Mouse (Mus musculus) left cerebral cortex, adult 18-20 months (tissue): ENCODE data around the gene Mlx. TPM values are rescaled to one million over a fixed set of nuclear protein-coding genes. Genes with fewer than 3 reads are reported as not detected.
"Not testable (repeated sequence)": the region's sequence is repeated elsewhere in the genome, so short reads cannot be mapped to it uniquely, and the experiment has no call there.

ENCODE experiments used
- DNase-seq, 2 experiments: peaks; one replicate each; pipeline ENCODE4 v3.0.0; 2021 to 2022; ENCODE audit warnings: low spot score in 2 of 2, mixed read lengths in 1 of 2
- total RNA-seq, 2 experiments: library from RNA; stranded (reverse); gene quantifications; 2 replicates each; pipeline ENCODE4 v1.2.3; 2021

The Mlx gene
- total RNA-seq, 2 experiments from 2014 or later, result 39.5 to 46.6 TPM

GRCm38 (mm10) chr11:101089931-101090330 is 2.9 kb downstream of the Mlx start:
- DNase-seq, result no peak

- no peak for DNase-seq
These were observed 7.8 kb downstream of the Mlx start for GRCm38 (mm10) chr11:101094930-101095313.

- DNase-seq, result peak; percentile 91 to 95
These were observed 8.4 kb downstream of the Mlx start, which contains the start of gene Psmc3ip for GRCm38 (mm10) chr11:101095314-101096024. TSS of gene Psmc3ip (minus strand) at chr11:101095436.

GRCm38 (mm10) chr11:101098231-101098630 is 11.2 kb downstream of the Mlx start:
- DNase-seq, result no peak

GRCm38 (mm10) chr11:101103011-101103410 is 15.9 kb downstream of the Mlx start:
- no peak for DNase-seq

GRCm38 (mm10) chr11:101109351-101109750 is 22.3 kb downstream of the Mlx start:
- DNase-seq, result no peak

- no peak for DNase-seq
These were observed 23.6 kb downstream of the Mlx start for GRCm38 (mm10) chr11:101110708-101111107.

- DNase-seq, result no peak
These were observed 24.1 kb downstream of the Mlx start for GRCm38 (mm10) chr11:101111178-101111577.

GRCm38 (mm10) chr11:101112186-101112585 is 25.1 kb downstream of the Mlx start:
- DNase-seq, result no peak

- no peak for DNase-seq
These were observed 28.5 kb downstream of the Mlx start for GRCm38 (mm10) chr11:101115564-101115963.

GRCm38 (mm10) chr11:101118105-101118504 is 31.0 kb downstream of the Mlx start:
- no peak for DNase-seq

GRCm38 (mm10) chr11:101119131-101119760 is 32.2 kb downstream of the Mlx start:
- DNase-seq, result peak in 1 of 2 experiments; percentile 11

GRCm38 (mm10) chr11:101119761-101120544 is 32.9 kb downstream of the Mlx start, which contains the start of the genes Retreg3 and Tubg1:
TSS of gene Retreg3 (minus strand) at chr11:101119893.
TSS of gene Tubg1 (plus strand) at chr11:101119938.
- DNase-seq, result peak; percentile 98 to 100

- peak in 1 of 2 experiments; percentile 10 for DNase-seq
These were observed 33.6 kb downstream of the Mlx start for GRCm38 (mm10) chr11:101120545-101121188.

GRCm38 (mm10) chr11:101124494-101124893 is 37.4 kb downstream of the Mlx start:
- not testable (repeated sequence) for DNase-seq

- DNase-seq, result not testable (repeated sequence)
These were observed 37.9 kb downstream of the Mlx start for GRCm38 (mm10) chr11:101125008-101125407.

GRCm38 (mm10) chr11:101127075-101127474 is 40.0 kb downstream of the Mlx start:
- DNase-seq, result no peak

- DNase-seq, result no peak
These were observed 42.0 kb downstream of the Mlx start for GRCm38 (mm10) chr11:101128996-101129577.

- no peak for DNase-seq
These were observed 43.1 kb downstream of the Mlx start for GRCm38 (mm10) chr11:101130056-101130756.

GRCm38 (mm10) chr11:101131187-101131586 is 44.1 kb downstream of the Mlx start:
- DNase-seq, result no peak
